Mouse (Mus musculus): ENCODE data around the gene Gm6169. TPM values are rescaled to one million over a fixed set of nuclear protein-coding genes. Genes with fewer than 3 reads are reported as not detected.

Gm6169 gene
- polyA plus RNA-seq (2014; fragmentation: Illumina TruSeq; extraction: RNeasy Lipid Tissue Mini Kit (QIAGEN cat#74804)): 8.2 TPM

DNA sequence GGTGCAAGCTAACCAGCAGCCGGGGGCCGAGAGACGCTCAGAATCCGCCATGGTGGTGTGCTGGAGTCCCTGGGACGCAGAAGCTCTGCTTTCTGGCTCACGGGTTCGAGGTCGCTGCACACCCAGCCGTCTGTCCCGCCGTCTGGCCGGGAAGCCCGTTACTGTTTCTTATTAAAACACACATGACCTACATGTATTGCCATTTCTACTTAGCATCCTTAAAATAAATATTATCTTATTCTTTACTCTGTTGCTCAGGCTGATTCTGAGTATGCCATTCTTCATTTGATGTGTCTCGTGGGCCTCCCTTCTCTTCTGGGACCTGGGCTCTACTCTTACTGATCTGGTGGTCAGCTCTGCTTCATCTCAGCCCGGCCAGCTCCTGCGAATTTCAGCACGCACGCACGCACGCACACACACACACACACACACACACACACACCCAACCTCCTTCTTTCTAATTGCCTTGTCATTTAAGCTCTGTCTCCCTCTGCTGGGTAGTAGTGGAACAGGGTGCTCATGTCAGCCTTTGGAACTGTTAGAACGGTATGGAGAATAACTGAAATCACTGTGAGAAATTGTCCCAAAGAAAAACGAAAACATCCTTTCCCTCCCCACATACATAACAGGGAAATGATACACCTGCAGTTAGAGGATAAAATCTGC, at the start of gene Gm6169:
Gene Gm6169 (minus strand): TSS at position 51 of the 666 bp plus-strand sequence.

DNA sequence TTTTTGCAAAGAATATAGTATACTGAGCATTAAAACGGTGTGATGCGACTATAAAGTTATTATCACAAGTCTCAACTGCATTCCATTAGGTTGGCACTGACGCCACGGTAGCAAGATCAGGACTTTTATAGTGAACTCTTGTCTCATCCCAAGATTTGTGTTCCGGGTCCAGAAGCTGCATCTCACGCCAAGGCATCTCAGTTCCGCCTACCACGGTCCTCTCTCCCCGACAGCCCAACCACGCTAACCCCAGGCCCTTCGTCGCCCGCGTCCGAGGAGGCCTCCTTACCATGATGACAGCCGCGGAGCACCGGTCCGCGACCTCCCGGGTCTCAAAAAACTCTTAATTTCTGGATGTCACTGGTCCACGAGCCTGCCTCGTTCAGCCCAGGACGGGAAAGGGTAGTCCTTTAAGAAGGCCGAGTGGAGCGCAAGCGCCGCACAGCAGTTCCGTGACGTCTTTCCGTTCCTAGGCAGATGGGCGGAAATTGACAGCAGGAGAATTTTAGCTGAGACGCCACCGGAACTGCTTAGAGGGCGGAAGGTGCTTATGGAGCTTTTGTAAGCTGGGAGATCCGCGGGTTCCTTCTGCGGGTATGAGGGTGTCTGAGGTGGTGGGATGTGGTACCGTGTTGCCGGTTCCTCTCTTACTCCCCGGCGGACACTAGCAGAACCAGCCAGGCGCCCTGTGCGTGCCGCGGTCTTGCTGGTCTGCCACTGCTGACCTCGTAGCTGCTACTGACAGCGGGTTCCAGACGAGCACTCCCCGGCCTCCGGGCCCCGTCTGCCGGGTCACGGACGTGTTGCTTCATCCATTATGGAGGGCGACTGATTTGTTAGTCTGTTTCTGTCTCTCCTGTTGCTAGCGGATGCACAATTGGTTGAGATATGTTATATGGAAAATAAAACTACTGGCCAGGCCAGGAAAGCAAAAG, 38.7 kb upstream of the Gm6169 start, which contains the start of the genes Gfm2 and Nsa2:
Gene Gfm2 (plus strand): TSS at position 472 of the 935 bp plus-strand sequence.
Gene Nsa2 (minus strand): TSS at position 472 of the 935 bp plus-strand sequence.

DNA sequence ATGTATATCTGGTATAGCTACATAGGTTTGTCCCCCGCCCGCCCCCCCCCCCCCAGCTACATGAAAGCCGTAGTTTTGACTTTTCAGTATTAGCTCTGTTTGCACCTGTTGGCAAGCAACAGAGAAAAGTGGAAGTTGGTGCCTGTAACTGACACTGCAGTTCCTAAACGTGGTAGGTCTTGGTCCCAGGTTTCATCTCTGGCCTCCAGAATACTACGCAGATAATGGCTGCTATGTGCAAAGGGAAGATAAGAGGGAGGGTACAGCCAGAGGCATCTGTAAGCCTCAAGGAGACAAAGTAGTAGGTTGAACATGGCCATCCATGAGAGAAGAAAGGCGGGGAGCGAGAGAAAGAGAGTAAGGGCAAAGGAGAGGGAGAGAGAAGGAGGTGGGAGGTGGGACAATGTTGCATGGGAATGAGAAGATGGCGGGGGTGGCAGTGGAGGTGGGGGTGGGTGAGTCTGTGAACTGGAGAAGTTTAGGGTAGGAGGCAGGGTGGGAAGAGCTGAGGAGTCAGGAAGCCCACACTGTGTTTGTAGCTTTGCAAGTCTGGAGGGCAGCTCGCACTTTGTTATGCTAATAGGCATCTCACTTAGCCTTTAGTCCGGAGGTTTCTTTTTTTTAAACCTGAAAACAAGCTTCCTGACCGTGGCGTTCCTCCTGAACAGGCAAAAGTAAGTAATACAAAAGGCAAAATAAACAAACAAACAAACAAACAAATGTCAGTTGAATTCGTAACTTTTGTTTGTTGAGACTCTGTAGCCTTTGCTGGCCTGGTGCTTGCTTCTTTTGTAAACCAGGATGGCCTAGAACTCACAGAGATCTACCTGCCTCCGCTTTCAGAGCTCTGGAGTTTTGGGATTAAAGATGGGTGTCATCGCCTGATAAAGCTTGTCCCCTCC, 32.1 kb downstream of the Gm6169 start, which contains the start of gene Fam169a:
Gene Fam169a (plus strand): TSS at position 638 of the 902 bp plus-strand sequence.

Other genes with a start within 250 kb of the Gm6169 start
- 27.3 TPM for gene Gcnt4, start 174.5 kb downstream of the Gm6169 start, polyA plus RNA-seq (2014; fragmentation: Illumina TruSeq; extraction: RNeasy Lipid Tissue Mini Kit (QIAGEN cat#74804))
- not detected for gene 1700029F12Rik, start 64.9 kb downstream of the Gm6169 start, polyA plus RNA-seq (2014; fragmentation: Illumina TruSeq; extraction: RNeasy Lipid Tissue Mini Kit (QIAGEN cat#74804))
- gene Fam169a, start 32.0 kb downstream of the Gm6169 start, polyA plus RNA-seq (2014; fragmentation: Illumina TruSeq; extraction: RNeasy Lipid Tissue Mini Kit (QIAGEN cat#74804)): 36.2 TPM
- 39.8 TPM for gene Gfm2, start 38.7 kb upstream of the Gm6169 start, polyA plus RNA-seq (2014; fragmentation: Illumina TruSeq; extraction: RNeasy Lipid Tissue Mini Kit (QIAGEN cat#74804))
- 283 TPM for gene Nsa2, start 38.7 kb upstream of the Gm6169 start, polyA plus RNA-seq (2014; fragmentation: Illumina TruSeq; extraction: RNeasy Lipid Tissue Mini Kit (QIAGEN cat#74804))
- gene Hexb, start 99.1 kb upstream of the Gm6169 start, polyA plus RNA-seq (2014; fragmentation: Illumina TruSeq; extraction: RNeasy Lipid Tissue Mini Kit (QIAGEN cat#74804)): 149 TPM
- 58.6 TPM for gene Enc1, start 141.9 kb upstream of the Gm6169 start, polyA plus RNA-seq (2014; fragmentation: Illumina TruSeq; extraction: RNeasy Lipid Tissue Mini Kit (QIAGEN cat#74804))

All from ovary, adult 10 weeks (tissue).